Mouse (Mus musculus) midbrain, embryonic 13.5 days (tissue): ENCODE measurements around the gene Fmnl2. TPM values are rescaled to one million over a fixed set of nuclear protein-coding genes. Genes with fewer than 3 reads are reported as not detected.

ENCODE experiments used
- ATAC-seq: fragments of 200-750 bp; cut with Nextera tagmentation; 2 replicates; pipeline ENCODE4 v1.8.0; 2017; ENCODE audit warnings: mild to moderate bottlenecking, moderate TSS enrichment, moderate library complexity
- H3K27ac ChIP-seq: fragments of 300-500 bp; sonication (generic); 2 replicates; pipeline ENCODE4 v1.5.1; 2015; ENCODE audit warnings: inconsistent platforms, mild to moderate bottlenecking, moderate library complexity
- H3K27me3 ChIP-seq: fragments of 300-500 bp; sonication (generic); 2 replicates; pipeline ENCODE4 v1.6.1; 2015; ENCODE audit warnings: mild to moderate bottlenecking, inconsistent platforms
- H3K36me3 ChIP-seq: fragments of 300-500 bp; sonication (generic); 2 replicates; pipeline ENCODE4 v1.6.1; 2015; ENCODE audit warnings: mild to moderate bottlenecking, inconsistent platforms
- H3K4me1 ChIP-seq: fragments of 300-500 bp; sonication (generic); replicated peaks from 2 replicates; pipeline ENCODE4 v1.6.1; 2015; ENCODE audit warnings: inconsistent platforms
- H3K4me2 ChIP-seq: fragments of 300-500 bp; sonication (generic); replicated peaks from 2 replicates; pipeline ENCODE4 v1.6.1; 2015; ENCODE audit warnings: moderate library complexity, mild to moderate bottlenecking, inconsistent platforms
- H3K4me3 ChIP-seq: fragments of 300-500 bp; sonication (generic); replicated peaks from 2 replicates; pipeline ENCODE4 v1.5.1; 2015; ENCODE audit warnings: mild to moderate bottlenecking, inconsistent platforms
- H3K9ac ChIP-seq: fragments of 300-500 bp; sonication (generic); replicated peaks from 2 replicates; pipeline ENCODE4 v1.6.1; 2015; ENCODE audit warnings: mild to moderate bottlenecking, inconsistent platforms
- H3K9me3 ChIP-seq: fragments of 300-500 bp; sonication (generic); 2 replicates; pipeline ENCODE4 v1.6.1; 2016; ENCODE audit warnings: mild to moderate bottlenecking, inconsistent platforms
- WGBS: fragments of 180-500 bp; shearing (Covaris S2); methylation state at CpG from one replicate; pipeline ENCODE4 v1.1.7; 2015; 5-methylcytosine and 5-hydroxymethylcytosine counted together
- polyA plus RNA-seq: library from polyadenylated mRNA; unstranded; fragments of >200 nt; fragmentation: Nextera tagmentation; extraction: Ambion mirVana; gene quantifications from 2 replicates; pipeline ENCODE4 v1.2.1, GENCODE M21; 2015

The Fmnl2 gene
- polyA plus RNA-seq, 1 experiment from 2014 or later: 13.2 TPM

DNA sequence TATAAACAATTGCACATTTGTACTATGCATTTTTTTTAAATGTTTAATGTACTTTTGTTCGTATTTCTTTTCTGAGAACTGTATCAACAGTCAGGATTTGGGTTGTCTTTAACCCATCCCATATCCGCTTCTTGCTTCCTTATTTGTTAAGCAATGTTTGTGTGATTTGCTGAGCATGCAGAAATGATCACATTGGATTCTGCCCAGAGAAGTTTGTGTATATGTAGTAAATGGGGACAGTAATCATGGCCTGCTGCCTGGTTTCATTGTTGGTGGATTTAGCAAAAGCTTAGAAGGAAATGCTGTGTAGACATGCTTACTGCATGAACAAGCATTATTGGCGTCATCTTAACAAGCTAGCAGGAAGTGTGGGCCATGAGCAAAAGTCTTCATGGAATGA is 39.3 kb downstream of the Fmnl2 start:
- 84% methylated on average over 3 of the region's 3 CpGs for WGBS
- no peak overlapping the region for H3K27ac ChIP-seq
- H3K9ac ChIP-seq: no peak overlapping the region
- no peak overlapping the region for H3K4me2 ChIP-seq
- peaks cover 27% of the 10 kb centered on the region for H3K4me1 ChIP-seq
- no peak overlapping the region for H3K4me3 ChIP-seq
- ATAC-seq: no peak
- no peaks in the 10 kb centered on the region for H3K9me3 ChIP-seq
- no peaks in the 10 kb centered on the region for H3K36me3 ChIP-seq
- no peaks in the 10 kb centered on the region for H3K27me3 ChIP-seq

DNA sequence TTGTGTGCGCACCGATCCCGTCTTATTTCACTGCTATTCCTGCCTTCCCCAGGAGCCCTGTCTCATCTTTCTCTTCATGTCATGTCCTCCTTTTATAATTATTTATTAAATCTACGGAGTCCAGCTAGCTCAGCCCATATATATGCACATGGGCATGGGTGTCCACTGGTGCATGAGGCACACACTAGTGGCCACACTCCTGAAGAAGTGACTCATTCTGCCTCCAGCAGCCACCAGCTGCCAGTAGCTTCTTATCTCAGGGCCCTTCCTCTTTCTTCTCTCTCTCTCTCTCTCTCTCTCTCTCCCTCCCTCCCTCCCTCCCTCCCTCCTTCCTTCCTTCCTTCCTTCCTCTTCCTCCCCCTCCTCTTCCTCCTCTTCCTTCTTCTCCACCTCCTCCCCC is 43.1 kb downstream of the Fmnl2 start:
- no peak overlapping the region for H3K9ac ChIP-seq
- no peak overlapping the region for H3K4me3 ChIP-seq
- no peak for ATAC-seq
- no peaks in the 10 kb centered on the region for H3K9me3 ChIP-seq
- no peaks in the 10 kb centered on the region for H3K27me3 ChIP-seq
- peaks cover 27% of the 10 kb centered on the region for H3K4me1 ChIP-seq
- no peak overlapping the region for H3K4me2 ChIP-seq
- no peak overlapping the region for H3K27ac ChIP-seq
- no peaks in the 10 kb centered on the region for H3K36me3 ChIP-seq
- WGBS: 92% methylated on average over 4 of the region's 4 CpGs

DNA sequence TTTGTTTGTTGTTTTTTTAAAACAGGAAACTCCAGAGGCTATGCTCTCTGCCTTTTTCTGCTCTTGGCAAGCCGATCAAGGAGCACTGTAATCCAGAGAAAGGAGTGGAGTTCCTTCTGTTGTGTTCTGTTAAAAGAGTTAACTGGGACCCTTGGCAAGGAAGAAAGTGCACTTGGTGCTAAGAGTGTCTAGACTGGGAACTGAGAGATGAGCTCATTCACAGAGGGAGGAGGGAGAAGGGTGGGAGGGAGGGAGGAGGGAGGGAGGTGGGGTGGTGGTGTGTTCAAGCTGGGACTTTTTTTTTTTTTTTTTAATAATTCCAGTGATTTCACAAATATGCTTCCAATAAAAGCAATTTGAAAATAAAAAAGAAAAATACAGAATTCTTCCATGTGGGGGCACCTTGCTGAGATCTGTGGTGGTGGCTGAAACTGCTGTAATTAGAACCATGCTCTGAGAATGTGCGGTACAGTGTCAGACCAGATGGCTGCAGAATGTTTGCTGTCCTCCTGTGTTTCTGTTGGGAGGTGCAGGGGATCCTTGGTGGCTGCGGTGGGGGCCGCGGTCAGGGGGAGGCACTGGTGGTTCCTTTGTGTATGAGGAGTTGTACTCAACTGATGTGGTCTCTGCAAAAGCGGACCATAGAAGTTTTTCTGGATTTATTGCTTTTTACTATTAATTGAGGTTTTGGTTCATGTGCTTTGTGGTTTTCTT is 43.8 kb downstream of the Fmnl2 start:
- no peak overlapping the region for H3K27ac ChIP-seq
- no peak overlapping the region for H3K9ac ChIP-seq
- peaks cover 25% of the 10 kb centered on the region for H3K4me1 ChIP-seq
- H3K4me3 ChIP-seq: no peak overlapping the region
- ATAC-seq: no peak
- 86% methylated on average over 6 of the region's 6 CpGs for WGBS
- no peaks in the 10 kb centered on the region for H3K9me3 ChIP-seq
- no peaks in the 10 kb centered on the region for H3K36me3 ChIP-seq
- H3K27me3 ChIP-seq: no peaks in the 10 kb centered on the region
- no peak overlapping the region for H3K4me2 ChIP-seq

DNA sequence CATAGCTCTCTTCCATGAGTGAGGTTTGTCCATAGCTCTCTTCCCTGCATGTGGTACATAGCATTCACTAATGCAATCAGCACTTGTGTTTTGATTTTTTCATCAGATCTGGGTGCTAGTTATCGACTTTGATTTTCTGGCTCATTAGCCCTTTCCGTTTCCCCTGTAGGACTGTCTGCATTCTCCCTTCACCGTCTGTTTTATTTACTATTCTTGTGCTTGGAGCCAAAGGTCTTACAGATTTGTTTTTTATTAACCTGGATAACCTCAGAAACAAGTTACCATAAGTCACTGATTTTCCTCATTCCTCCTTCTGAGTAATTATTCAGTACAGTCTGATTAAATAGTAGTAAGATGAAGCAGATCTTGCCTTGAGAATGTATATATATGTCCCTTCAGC is 44.8 kb downstream of the Fmnl2 start:
- H3K4me1 ChIP-seq: peaks cover 22% of the 10 kb centered on the region
- no peaks in the 10 kb centered on the region for H3K36me3 ChIP-seq
- H3K27ac ChIP-seq: no peak overlapping the region
- H3K9ac ChIP-seq: no peak overlapping the region
- no peak overlapping the region for H3K4me2 ChIP-seq
- H3K9me3 ChIP-seq: no peaks in the 10 kb centered on the region
- no peak overlapping the region for H3K4me3 ChIP-seq
- ATAC-seq: no peak
- 80% methylated on average over 3 of the region's 3 CpGs for WGBS
- H3K27me3 ChIP-seq: no peaks in the 10 kb centered on the region

DNA sequence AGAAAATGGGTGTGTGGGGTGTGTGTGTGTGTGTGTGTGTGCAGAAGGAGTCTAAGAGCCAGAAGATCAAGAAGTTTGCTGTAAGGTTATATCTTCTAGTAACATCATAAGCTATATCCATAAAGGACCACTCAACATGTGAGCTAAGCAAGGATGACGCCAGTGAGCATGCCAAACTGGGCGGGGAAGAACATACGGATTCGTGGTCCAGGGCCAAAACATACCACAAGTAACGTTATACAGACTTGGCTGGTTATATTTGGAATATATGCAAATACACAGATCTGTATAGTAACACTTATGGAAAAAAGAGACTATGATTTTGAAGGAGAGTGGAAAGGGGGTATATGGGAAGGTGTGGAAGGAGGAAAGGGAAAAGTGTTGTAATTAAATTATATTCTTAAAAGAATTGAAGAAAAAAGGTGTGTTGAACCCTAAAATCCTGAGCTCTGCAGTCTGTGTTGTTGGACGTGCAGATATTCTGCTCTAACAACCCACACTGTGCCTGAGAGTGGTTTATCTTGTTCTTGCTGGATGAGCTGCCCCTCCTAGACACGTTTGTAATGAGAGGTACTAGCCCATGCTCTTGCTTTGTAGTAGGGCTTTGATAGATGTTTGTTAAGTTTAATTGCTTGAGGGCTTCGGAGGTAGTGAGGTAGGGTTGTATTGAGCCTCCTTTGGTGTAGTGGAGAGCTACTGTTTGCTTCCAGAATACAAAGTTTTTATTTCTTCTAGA is 45.7 kb downstream of the Fmnl2 start:
- H3K27ac ChIP-seq: no peak overlapping the region

DNA sequence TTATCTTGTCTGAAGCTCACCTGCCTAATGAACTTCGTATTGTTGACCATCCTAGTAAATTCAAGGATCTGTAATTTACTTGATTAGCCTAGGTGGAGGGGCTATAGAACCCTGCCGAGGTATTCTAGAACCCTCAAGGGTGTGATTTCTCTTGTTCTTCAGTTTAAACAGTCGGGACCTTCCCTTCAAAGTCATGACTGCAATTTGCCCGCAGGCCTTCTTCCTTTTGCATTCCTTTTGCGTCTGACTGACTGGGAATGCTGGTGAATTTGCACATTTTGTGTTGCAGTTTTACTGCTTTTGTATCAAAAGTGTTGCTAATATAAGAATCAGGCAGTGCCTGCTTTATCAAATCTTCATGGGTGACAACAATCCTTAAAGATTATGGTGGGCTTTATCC is 46.9 kb downstream of the Fmnl2 start:
- ATAC-seq: no peak
- Histone ChIP-seq H3K4me2 (no peak overlapping the region), H3K27ac (no peak overlapping the region), H3K4me1 (peaks cover 16% of the 10 kb centered on the region), H3K27me3 (no peaks in the 10 kb centered on the region), H3K9ac (no peak overlapping the region), H3K4me3 (no peak overlapping the region), H3K36me3 (no peaks in the 10 kb centered on the region), H3K9me3 (no peaks in the 10 kb centered on the region)
- 72% methylated on average over 5 of the region's 5 CpGs for WGBS

More for the DNA sequence above, 45.7 kb downstream of the Fmnl2 start:
- ATAC-seq: no peak
- H3K9ac ChIP-seq: no peak overlapping the region
- 86% methylated on average over 8 of the region's 8 CpGs for WGBS
- no peak overlapping the region for H3K4me3 ChIP-seq
- no peaks in the 10 kb centered on the region for H3K36me3 ChIP-seq
- peaks cover 21% of the 10 kb centered on the region for H3K4me1 ChIP-seq
- H3K9me3 ChIP-seq: no peaks in the 10 kb centered on the region
- H3K4me2 ChIP-seq: no peak overlapping the region
- no peaks in the 10 kb centered on the region for H3K27me3 ChIP-seq

DNA sequence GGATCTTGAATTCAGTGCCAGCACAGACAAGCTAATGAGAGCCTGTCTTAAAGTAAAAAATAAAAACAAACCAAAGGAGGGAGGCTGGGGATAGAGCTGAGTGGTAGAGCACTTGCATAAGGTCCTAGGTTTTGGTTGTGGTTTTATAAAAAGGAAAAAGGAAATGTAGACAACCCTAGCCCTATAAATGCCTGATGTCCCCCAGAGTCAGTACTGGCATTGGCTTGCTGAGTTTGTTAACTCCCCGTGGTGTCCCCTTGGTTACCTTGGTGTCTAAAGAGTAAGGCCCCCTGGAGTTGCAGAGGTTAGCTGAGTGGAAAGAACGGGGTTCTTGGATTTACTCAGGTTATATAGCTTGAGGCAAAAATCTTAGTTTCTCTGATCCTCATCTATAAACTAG is 55.7 kb downstream of the Fmnl2 start:
- no peaks in the 10 kb centered on the region for H3K27me3 ChIP-seq
- H3K9ac ChIP-seq: no peak overlapping the region
- no peak overlapping the region for H3K27ac ChIP-seq
- no peaks in the 10 kb centered on the region for H3K9me3 ChIP-seq
- H3K4me3 ChIP-seq: no peak overlapping the region
- peaks cover 10% of the 10 kb centered on the region for H3K4me1 ChIP-seq
- H3K36me3 ChIP-seq: no peaks in the 10 kb centered on the region
- 20% methylated on average over 2 of the region's 2 CpGs for WGBS
- H3K4me2 ChIP-seq: no peak overlapping the region
- no peak for ATAC-seq

DNA sequence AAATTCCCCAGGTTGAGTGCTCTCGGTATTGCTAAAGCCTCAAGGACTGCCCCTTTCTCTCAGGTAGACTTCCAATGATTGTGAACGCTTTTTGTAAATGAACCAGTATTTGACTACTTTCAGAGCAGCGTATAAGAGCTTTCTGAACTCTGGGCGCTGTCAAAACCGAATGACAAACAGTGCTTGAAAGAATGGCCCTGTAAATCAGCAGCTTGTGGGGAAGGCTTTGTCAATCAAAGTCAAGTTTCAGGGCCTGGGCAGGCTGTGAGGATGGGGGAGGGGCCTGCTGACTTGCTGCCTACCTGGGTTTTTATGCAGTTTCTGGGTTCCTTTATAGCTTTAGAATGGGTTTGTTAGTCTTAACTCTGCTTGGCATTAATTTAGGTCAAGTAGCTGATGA is 56.1 kb downstream of the Fmnl2 start:
- Histone ChIP-seq H3K27ac (no peak overlapping the region), H3K4me1 (peaks cover 10% of the 10 kb centered on the region), H3K9me3 (no peaks in the 10 kb centered on the region), H3K4me2 (no peak overlapping the region), H3K9ac (no peak overlapping the region), H3K4me3 (no peak overlapping the region), H3K27me3 (no peaks in the 10 kb centered on the region), H3K36me3 (no peaks in the 10 kb centered on the region)
- WGBS: 15% methylated on average over 5 of the region's 5 CpGs
- no peak for ATAC-seq

DNA sequence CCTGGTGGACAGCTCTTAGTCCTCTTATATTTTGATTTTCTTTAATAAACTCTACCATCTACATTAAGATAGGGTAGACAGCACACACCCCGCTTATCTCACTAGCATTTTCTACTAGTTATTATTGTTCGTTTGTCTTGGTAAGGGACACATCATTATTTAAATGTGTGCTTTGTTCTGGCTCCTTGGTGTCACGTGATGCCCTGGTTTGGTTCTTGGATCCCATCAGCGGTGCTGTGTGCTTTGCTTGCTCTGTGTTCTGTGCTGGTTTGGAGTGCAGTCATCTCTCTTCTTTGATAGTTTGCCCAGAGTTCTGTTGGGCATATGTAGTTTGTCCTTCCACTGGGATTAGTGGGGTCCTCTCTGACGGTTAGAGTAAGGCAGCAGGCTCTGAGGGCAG is 57.9 kb downstream of the Fmnl2 start:
- no peaks in the 10 kb centered on the region for H3K27me3 ChIP-seq

DNA sequence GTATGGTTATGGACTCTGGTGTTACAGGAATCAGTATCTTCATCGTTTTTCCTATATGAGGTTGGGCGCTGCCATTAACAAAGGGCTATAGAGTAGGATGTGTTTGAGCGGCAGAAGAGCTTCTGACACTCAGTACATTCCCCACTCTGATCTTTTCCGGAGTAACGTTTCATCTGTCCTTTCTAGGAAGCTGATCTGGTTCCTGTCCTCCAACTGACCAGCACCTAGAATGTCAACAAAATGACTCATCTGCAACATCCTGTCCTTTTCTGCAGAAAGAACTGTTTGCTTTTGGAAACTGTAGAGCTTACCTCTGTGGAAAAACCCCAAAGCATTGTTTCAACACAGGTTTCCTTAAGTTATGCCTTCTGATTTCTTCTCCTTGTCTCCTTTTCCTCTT is 60.4 kb downstream of the Fmnl2 start:
- Histone ChIP-seq H3K9ac (no peak overlapping the region), H3K4me2 (no peak overlapping the region), H3K27me3 (no peaks in the 10 kb centered on the region), H3K36me3 (no peaks in the 10 kb centered on the region), H3K4me3 (no peak overlapping the region), H3K27ac (no peak overlapping the region), H3K9me3 (no peaks in the 10 kb centered on the region), H3K4me1 (peaks cover 23% of the 10 kb centered on the region)
- 94% methylated on average over 5 of the region's 5 CpGs for WGBS
- no peak for ATAC-seq

More for the DNA sequence above, 57.9 kb downstream of the Fmnl2 start:
- no peak overlapping the region for H3K27ac ChIP-seq
- peaks cover 18% of the 10 kb centered on the region for H3K4me1 ChIP-seq
- no peaks in the 10 kb centered on the region for H3K9me3 ChIP-seq
- ATAC-seq: no peak
- no peaks in the 10 kb centered on the region for H3K36me3 ChIP-seq
- H3K4me3 ChIP-seq: no peak overlapping the region
- WGBS: 88% methylated on average over 5 of the region's 5 CpGs
- H3K4me2 ChIP-seq: no peak overlapping the region
- no peak overlapping the region for H3K9ac ChIP-seq

DNA sequence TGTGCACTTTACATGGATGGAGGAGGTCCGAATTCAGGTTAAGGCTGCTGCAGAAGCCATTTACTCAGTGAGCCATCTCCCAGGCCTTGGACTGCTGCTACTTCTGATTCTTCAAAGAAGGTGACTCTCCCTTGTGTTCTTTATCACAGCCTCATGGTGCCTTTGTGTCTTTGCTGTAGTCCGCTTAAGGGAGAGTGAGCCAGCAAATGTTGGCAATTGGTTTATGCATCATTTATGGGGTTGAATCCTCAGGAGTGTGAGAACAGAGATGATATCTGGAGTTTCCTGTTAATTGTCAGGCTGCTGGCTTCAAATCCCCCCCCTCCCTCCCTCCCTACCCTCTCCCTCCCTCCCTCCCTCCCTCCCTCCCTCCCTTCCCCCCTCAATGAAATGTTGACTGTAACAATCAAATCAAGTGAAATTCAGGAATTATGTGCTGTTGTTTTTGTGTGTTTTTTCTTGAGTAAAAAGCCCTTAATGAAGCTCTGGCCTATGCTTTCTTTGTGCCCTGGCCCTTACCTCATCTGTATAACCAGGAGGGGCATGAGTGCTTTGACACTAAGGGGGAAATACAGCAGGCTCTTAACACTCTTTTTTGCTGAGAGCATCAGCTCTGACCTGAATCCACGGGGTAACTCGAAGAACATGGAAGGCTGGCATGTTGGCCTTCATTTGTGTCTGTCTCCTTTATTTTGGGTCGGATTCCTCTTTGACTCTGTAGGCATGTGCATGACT is 63.2 kb downstream of the Fmnl2 start:
- peaks cover 16% of the 10 kb centered on the region for H3K4me1 ChIP-seq
- no peaks in the 10 kb centered on the region for H3K36me3 ChIP-seq
- peak overlapping the region; percentile 72 for H3K27ac ChIP-seq
- no peak overlapping the region for H3K9ac ChIP-seq
- no peaks in the 10 kb centered on the region for H3K9me3 ChIP-seq
- H3K27me3 ChIP-seq: no peaks in the 10 kb centered on the region
- no peak overlapping the region for H3K4me2 ChIP-seq
- H3K4me3 ChIP-seq: no peak overlapping the region
- peak; percentile 83 for ATAC-seq
- WGBS: 78% methylated on average over 5 of the region's 5 CpGs

DNA sequence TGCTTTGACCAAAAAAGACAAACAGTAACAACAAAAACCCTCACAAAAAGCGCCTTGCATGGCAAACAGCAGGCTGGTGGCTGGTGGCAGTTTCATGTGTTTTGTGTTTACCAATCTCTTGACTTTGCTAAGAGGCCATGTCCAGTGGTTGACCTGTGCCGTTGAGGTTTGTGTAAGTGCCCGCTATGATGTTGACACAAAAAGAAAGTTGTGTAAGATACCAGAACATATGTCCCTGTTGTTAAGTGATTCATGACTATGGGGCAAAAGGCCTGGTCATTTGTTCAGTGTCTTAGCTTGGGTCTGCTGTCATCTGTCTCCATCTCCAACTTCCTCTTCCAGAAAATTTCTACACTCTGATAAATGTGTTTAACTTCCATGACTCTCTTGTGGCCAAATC is 67.4 kb downstream of the Fmnl2 start:
- no peaks in the 10 kb centered on the region for H3K36me3 ChIP-seq
- no peak overlapping the region for H3K4me3 ChIP-seq
- no peak for ATAC-seq
- no peak overlapping the region for H3K4me2 ChIP-seq
- no peak overlapping the region for H3K27ac ChIP-seq
- 94% methylated on average over 3 of the region's 3 CpGs for WGBS
- no peaks in the 10 kb centered on the region for H3K27me3 ChIP-seq
- H3K9ac ChIP-seq: no peak overlapping the region
- no peaks in the 10 kb centered on the region for H3K9me3 ChIP-seq
- H3K4me1 ChIP-seq: peaks cover 33% of the 10 kb centered on the region
